Mouse (Mus musculus): Measurements from ENCODE around the gene Hfe. TPM values are rescaled to one million over a fixed set of nuclear protein-coding genes. Genes with fewer than 3 reads are reported as not detected.
A peak's percentile ranks its signal among the peaks of the same experiment; 100 is the strongest.
"Not testable (repeated sequence)": the region's sequence is repeated elsewhere in the genome, so short reads cannot be mapped to it uniquely, and the experiment has no call there.

Gene Hfe
- polyA plus RNA-seq, 1 experiment: 7.7 TPM

DNA sequence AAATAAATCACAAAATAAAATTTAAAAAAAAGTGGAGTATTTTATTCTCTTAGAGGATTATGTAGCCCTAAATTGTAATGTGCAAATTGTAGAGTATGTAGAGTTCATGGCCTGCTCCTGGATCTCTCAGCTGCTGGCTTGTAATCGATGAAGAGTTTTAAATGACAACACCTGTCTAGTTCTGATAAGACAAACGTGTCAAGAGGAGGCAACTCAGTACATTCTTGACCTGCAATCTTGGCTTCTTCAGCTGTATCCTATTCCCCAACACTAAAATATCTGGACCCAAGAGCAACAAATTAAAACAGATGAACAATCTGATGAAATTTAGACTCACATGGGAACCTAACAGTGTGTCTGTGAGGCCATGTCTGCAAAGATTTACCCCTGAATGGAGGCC is 21.2 kb downstream of the Hfe start:
- 28% methylated on average over 2 of the region's 2 CpGs for WGBS
- Histone ChIP-seq H3K27ac (ENCODE audit: insufficient read depth, low read depth, low read length) (no peak overlapping the region), H3K4me3 (ENCODE audit: low read depth, low read length) (no peak overlapping the region), H3K4me1 (ENCODE audit: control insufficient read depth, insufficient read depth, insufficient read length, low read length) (peaks cover 7% of the 10 kb centered on the region), H3K27me3 (ENCODE audit: control insufficient read depth, insufficient read depth, low read length) (no peaks in the 10 kb centered on the region), H3K36me3 (ENCODE audit: control insufficient read depth, insufficient read depth, low read length) (peaks cover 9% of the 10 kb centered on the region; the same call in 1 of the 2 replicates)
- TF ChIP-seq POLR2A (IDR thresholded peaks at IDR 0.05; ENCODE audit: low read depth, low read length) (no peak), CTCF (IDR thresholded peaks at IDR 0.05; ENCODE audit: extremely low read depth, insufficient read length, insufficient replicate concordance, low read depth, low read length) (no peak)

DNA sequence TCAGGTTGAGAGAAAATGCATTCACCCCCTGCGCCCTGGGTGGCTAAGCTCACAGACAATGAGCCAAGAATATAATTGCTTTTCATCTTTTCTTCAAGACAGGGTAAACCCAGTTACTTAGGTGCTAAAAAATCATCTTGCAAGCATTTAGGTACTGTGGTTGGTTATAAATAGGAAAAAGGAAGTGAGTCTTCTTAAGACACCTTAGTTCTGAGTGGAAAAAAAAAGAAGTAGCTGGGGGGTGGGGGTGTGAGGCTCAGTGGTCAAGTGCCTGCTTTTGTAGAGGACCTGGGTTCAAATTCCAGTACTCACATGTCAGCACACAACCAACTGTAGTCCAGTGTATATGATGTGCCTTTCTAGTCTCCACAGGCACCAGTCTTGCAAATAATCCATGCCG is 21.7 kb downstream of the Hfe start:
- Histone ChIP-seq H3K4me1 (ENCODE audit: control insufficient read depth, insufficient read depth, insufficient read length, low read length) (peaks cover 7% of the 10 kb centered on the region), H3K27me3 (ENCODE audit: control insufficient read depth, insufficient read depth, low read length) (no peaks in the 10 kb centered on the region), H3K4me3 (ENCODE audit: low read depth, low read length) (no peak overlapping the region), H3K27ac (ENCODE audit: insufficient read depth, low read depth, low read length) (0 out of 2 replicates have a peak overlapping the region, but pooled peaks have one; percentile 37), H3K36me3 (ENCODE audit: control insufficient read depth, insufficient read depth, low read length) (peaks cover 9% of the 10 kb centered on the region; the same call in 1 of the 2 replicates)
- WGBS: 91% methylated on average over 2 of the region's 2 CpGs
- no peak for TF ChIP-seq CTCF (IDR thresholded peaks at IDR 0.05; ENCODE audit: extremely low read depth, insufficient read length, insufficient replicate concordance, low read depth, low read length)
- TF ChIP-seq POLR2A (IDR thresholded peaks at IDR 0.05; ENCODE audit: low read depth, low read length): no peak

DNA sequence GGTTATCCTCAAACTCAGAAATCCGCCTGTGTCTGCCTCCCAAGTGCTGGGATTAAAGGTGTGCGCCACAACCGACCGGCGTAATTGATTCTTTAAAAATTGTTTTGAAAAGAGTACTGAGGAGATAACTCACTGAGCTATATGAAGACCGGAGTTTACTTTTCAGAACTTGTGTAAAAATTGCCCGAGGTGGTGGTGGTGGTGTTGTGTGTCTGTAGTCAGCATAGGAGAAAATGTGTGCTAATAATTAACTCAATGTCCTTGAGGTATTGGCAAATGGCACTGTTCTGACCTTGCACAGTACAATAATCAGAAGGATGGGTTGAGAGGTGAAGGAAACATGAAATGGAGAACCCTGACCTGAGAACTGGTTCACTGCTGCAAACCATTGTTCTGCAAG is 22.7 kb downstream of the Hfe start:
- peak overlapping the region; percentile 37 for H3K4me3 ChIP-seq (ENCODE audit: low read depth, low read length)
- 30% methylated on average over 7 of the region's 7 CpGs for WGBS

DNA sequence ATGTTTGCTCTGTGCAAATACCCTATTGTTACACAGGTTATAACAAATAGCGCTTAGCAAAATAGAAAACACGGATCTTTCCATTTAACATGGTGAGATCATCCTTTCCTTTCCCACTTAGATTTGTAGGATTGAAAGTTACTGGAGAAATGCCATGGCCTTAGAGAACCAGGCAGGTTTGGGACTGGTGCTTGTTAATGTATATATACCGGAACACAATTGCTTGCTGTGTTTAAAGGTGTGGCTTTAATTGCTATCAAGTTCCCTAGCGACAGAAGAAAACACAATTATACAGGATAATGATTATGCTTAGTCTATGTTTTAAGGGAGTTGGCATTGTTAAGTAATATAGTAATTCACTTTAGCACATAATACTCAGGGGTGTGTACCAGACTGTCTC is 23.5 kb downstream of the Hfe start:
- H3K36me3 ChIP-seq (ENCODE audit: control insufficient read depth, insufficient read depth, low read length): peaks cover 8% of the 10 kb centered on the region; the same call in 1 of the 2 replicates
- H3K27me3 ChIP-seq (ENCODE audit: control insufficient read depth, insufficient read depth, low read length): no peaks in the 10 kb centered on the region
- WGBS: 34% methylated on average over 4 of the region's 4 CpGs
- H3K27ac ChIP-seq (ENCODE audit: insufficient read depth, low read depth, low read length): no peak overlapping the region
- TF ChIP-seq CTCF (IDR thresholded peaks at IDR 0.05; ENCODE audit: extremely low read depth, insufficient read length, insufficient replicate concordance, low read depth, low read length): no peak
- no peak for TF ChIP-seq POLR2A (IDR thresholded peaks at IDR 0.05; ENCODE audit: low read depth, low read length)
- H3K4me1 ChIP-seq (ENCODE audit: control insufficient read depth, insufficient read depth, insufficient read length, low read length): peaks cover 6% of the 10 kb centered on the region; the same call in 1 of the 2 replicates
- H3K4me3 ChIP-seq (ENCODE audit: low read depth, low read length): no peak overlapping the region

More for the DNA sequence above, 22.7 kb downstream of the Hfe start:
- Histone ChIP-seq H3K27me3 (ENCODE audit: control insufficient read depth, insufficient read depth, low read length) (no peaks in the 10 kb centered on the region), H3K4me1 (ENCODE audit: control insufficient read depth, insufficient read depth, insufficient read length, low read length) (peaks cover 6% of the 10 kb centered on the region; the same call in 1 of the 2 replicates), H3K36me3 (ENCODE audit: control insufficient read depth, insufficient read depth, low read length) (peaks cover 8% of the 10 kb centered on the region; the same call in 1 of the 2 replicates), H3K27ac (ENCODE audit: insufficient read depth, low read depth, low read length) (peak overlapping the region; percentile 93)
- TF ChIP-seq POLR2A (IDR thresholded peaks at IDR 0.05; ENCODE audit: low read depth, low read length) (no peak), CTCF (IDR thresholded peaks at IDR 0.05; ENCODE audit: extremely low read depth, insufficient read length, insufficient replicate concordance, low read depth, low read length) (no peak)

DNA sequence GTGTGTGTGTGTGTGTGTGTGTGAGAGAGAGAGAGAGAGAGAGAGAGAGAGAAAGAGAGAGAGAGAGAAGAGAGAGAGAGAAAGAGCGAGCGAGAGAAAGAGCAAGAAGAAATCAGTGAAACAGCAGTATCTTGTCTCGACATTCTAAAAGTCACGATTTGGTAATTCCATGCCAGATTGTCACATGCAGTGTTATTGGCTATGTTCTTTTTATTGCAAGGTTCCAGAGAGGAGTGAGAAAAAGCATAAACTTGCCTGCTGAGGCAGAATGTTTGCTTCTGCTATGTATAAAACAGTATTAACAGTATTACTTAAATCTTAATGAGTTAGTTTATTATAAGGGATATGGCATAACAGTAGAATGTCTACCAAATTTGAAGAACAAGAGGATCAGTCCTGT is 24.7 kb downstream of the Hfe start:
- WGBS: 9% methylated on average over 4 of the region's 4 CpGs
- H3K4me1 ChIP-seq (ENCODE audit: control insufficient read depth, insufficient read depth, insufficient read length, low read length): peaks cover 6% of the 10 kb centered on the region; the same call in 1 of the 2 replicates
- H3K27ac ChIP-seq (ENCODE audit: insufficient read depth, low read depth, low read length): peak overlapping the region; percentile 97
- no peaks in the 10 kb centered on the region for H3K27me3 ChIP-seq (ENCODE audit: control insufficient read depth, insufficient read depth, low read length)
- H3K36me3 ChIP-seq (ENCODE audit: control insufficient read depth, insufficient read depth, low read length): peaks cover 2% of the 10 kb centered on the region; the same call in 1 of the 2 replicates
- no peak for TF ChIP-seq POLR2A (IDR thresholded peaks at IDR 0.05; ENCODE audit: low read depth, low read length)
- no peak for TF ChIP-seq CTCF (IDR thresholded peaks at IDR 0.05; ENCODE audit: extremely low read depth, insufficient read length, insufficient replicate concordance, low read depth, low read length)
- H3K4me3 ChIP-seq (ENCODE audit: low read depth, low read length): peak overlapping the region; percentile 45; the same call in 1 of the 2 replicates

DNA sequence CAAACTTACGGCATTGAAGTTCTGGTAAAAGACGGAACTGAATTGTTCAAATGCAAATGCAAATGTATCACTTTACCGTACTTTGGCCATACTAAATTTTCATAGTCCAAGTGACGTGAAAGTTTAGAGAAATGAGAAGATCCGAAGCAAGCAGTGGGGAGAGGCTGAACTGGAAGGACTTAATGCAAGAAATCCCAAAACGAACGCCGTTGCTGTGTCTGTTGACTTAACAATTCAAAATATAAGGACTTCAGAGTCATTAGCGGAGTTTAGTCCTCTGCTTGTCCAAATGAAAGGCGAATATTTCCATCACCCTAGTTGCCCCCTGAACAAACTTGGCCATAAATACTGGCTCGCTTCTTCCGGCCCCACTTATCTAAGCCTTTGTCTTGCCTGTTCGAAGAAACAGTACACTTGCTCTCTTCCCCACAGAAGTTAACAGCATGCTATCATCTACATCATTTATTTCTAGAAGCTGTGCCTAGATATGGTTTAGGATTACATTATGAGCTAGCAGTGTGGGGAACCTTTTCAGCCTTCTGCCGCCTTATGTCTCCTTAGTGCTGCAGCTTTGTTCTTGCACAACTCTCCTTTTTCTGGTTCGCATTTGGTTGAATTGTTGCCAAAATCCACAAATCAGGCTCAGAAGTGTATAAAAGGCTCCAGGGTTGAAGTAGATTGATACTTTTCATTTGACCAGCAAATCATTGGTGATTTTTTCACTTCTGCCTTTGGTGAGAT is 25.4 kb downstream of the Hfe start:
- under 1% methylated on average over 15 of the region's 15 CpGs for WGBS
- Histone ChIP-seq H3K4me3 (ENCODE audit: low read depth, low read length) (peak overlapping the region; percentile 45; the same call in 1 of the 2 replicates), H3K27me3 (ENCODE audit: control insufficient read depth, insufficient read depth, low read length) (no peaks in the 10 kb centered on the region), H3K4me1 (ENCODE audit: control insufficient read depth, insufficient read depth, insufficient read length, low read length) (peaks cover 6% of the 10 kb centered on the region; the same call in 1 of the 2 replicates), H3K27ac (ENCODE audit: insufficient read depth, low read depth, low read length) (peak overlapping the region; percentile 97), H3K36me3 (ENCODE audit: control insufficient read depth, insufficient read depth, low read length) (no peaks in the 10 kb centered on the region)
- TF ChIP-seq POLR2A (IDR thresholded peaks at IDR 0.05; ENCODE audit: low read depth, low read length): no peak
- no peak for TF ChIP-seq CTCF (IDR thresholded peaks at IDR 0.05; ENCODE audit: extremely low read depth, insufficient read length, insufficient replicate concordance, low read depth, low read length)

DNA sequence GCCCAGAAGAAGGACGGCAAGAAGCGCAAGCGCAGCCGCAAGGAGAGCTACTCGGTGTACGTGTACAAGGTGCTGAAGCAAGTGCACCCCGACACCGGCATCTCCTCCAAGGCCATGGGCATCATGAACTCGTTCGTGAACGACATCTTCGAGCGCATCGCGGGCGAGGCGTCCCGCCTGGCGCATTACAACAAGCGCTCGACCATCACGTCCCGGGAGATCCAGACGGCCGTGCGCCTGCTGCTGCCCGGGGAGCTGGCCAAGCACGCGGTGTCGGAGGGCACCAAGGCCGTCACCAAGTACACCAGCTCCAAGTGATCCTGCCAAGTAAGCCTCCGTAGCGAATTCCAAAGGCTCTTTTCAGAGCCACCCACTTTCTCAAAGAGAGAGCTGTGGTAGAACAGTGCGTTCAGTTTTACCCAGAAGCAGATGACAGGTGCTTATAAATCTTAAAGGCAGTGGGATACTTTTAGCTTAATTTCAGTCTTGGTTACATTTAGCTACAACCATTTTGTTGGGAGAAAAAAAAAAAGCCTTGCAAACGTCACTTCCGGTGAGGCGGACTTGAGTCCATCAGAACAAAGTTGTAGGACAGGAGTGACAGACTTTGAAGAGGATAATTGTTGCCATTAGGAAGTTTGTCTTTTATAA is 26.2 kb downstream of the Hfe start:
- not testable (repeated sequence) for H3K4me1 ChIP-seq (ENCODE audit: control insufficient read depth, insufficient read depth, insufficient read length, low read length); H3K27me3 ChIP-seq (ENCODE audit: control insufficient read depth, insufficient read depth, low read length); H3K36me3 ChIP-seq (ENCODE audit: control insufficient read depth, insufficient read depth, low read length)
- Histone ChIP-seq H3K4me3 (ENCODE audit: low read depth, low read length) (peak overlapping the region; percentile 60), H3K27ac (ENCODE audit: insufficient read depth, low read depth, low read length) (peak overlapping the region; percentile 97)
- peak; percentile 52; the same call in 1 of the 2 replicates for TF ChIP-seq POLR2A (IDR thresholded peaks at IDR 0.05; ENCODE audit: low read depth, low read length)
- WGBS: under 1% methylated on average over 19 of the region's 37 CpGs

Data from small intestine, adult 2 months (tissue).